In the genomic region with DNA sequence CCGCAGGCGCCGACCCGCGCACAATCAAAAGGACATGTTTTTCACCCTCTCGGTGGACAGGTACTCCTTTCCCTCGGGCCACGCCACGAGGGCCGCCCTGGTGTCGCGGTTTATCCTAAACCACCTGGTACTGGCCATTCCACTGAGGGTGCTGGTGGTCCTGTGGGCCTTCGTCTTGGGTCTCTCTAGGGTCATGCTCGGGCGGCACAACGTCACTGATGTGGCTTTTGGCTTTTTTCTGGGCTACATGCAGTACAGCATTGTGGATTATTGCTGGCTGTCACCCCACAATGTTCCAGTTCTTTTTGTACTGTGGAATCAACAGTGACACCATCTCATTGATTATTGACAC, we compare ENCODE assay signal across 8 mouse cellular contexts. TPM values are rescaled to one million over a fixed set of nuclear protein-coding genes. Genes with fewer than 3 reads are reported as not detected.
DNase-seq lines count a peak whose midpoint lies in the region; ATAC-seq lines count a peak whose summit lies in the region.

No protein-coding gene starts in this region.

- H3K36me3 ChIP-seq in kidney, embryonic 15.5 days = no peaks in the 10 kb centered on the region
- no peaks in the 10 kb centered on the region for H3K36me3 ChIP-seq in hindbrain, embryonic 14.5 days (replicated peaks; ENCODE audit: control insufficient read depth, insufficient read depth)
- no peaks in the 10 kb centered on the region for H3K36me3 ChIP-seq in midbrain, embryonic 14.5 days (ENCODE audit: control insufficient read depth, insufficient read depth, low read length)

- ATAC-seq in kidney, embryonic 15.5 days (replicated peaks; ENCODE audit: low FRiP score) = peak; percentile 52
- ATAC-seq in common myeloid progenitor, adult 5-6 weeks (replicated peaks; ENCODE audit: low read depth, poor library complexity, severe bottlenecking) = peak; percentile 26; the same call in 1 of the 2 replicates
- peak; percentile 44; the same call in 1 of the 2 replicates for ATAC-seq in hindbrain, embryonic 14.5 days (ENCODE audit: low FRiP score)
- ATAC-seq in midbrain, embryonic 14.5 days (ENCODE audit: low FRiP score, low TSS enrichment) = peak; percentile 56; the same call in 1 of the 2 replicates

- peak overlapping the region; percentile 75 for H3K9ac ChIP-seq in kidney, embryonic 15.5 days
- H3K9ac ChIP-seq in hindbrain, embryonic 14.5 days = peak overlapping the region; percentile 89
- H3K9ac ChIP-seq in midbrain, embryonic 14.5 days (replicated peaks; ENCODE audit: low read length) = peak overlapping the region; percentile 91

- no peaks in the 10 kb centered on the region for H3K9me3 ChIP-seq in kidney, embryonic 15.5 days (replicated peaks)
- no peaks in the 10 kb centered on the region for H3K9me3 ChIP-seq in hindbrain, embryonic 14.5 days (ENCODE audit: control insufficient read depth, low read length)
- H3K9me3 ChIP-seq in midbrain, embryonic 14.5 days (ENCODE audit: control insufficient read depth, low read length) = no peaks in the 10 kb centered on the region

- H3K4me2 ChIP-seq in kidney, embryonic 15.5 days = peak overlapping the region; percentile 85
- peak overlapping the region; percentile 72 for H3K4me2 ChIP-seq in hindbrain, embryonic 14.5 days (replicated peaks)
- H3K4me2 ChIP-seq in midbrain, embryonic 14.5 days (ENCODE audit: low read length) = peak overlapping the region; percentile 89

- no peak for DNase-seq in kidney, adult 9 months
- no peak for DNase-seq in hindbrain, embryonic 14.5 days (ENCODE audit: low spot score)
- DNase-seq in midbrain, embryonic 14.5 days = no peak
- DNase-seq in thymus, postnatal 4 days = no peak
- no peak for DNase-seq in cerebellum, adult 9-11 months
- DNase-seq in layer of hippocampus, adult 18-20 months (ENCODE audit: low spot score in 2 of 2) = no peak

- WGBS in kidney, embryonic 15.5 days = 6% methylated on average over 16 of the region's 16 CpGs
- 5% methylated on average over 16 of the region's 16 CpGs for WGBS in hindbrain, embryonic 14.5 days
- 4% methylated on average over 16 of the region's 16 CpGs for WGBS in midbrain, embryonic 14.5 days

- H3K4me3 ChIP-seq in kidney, embryonic 15.5 days (replicated peaks) = peak overlapping the region; percentile 89
- peak overlapping the region; percentile 60 for H3K4me3 ChIP-seq in hindbrain, embryonic 14.5 days (replicated peaks; ENCODE audit: low read length)
- H3K4me3 ChIP-seq in midbrain, embryonic 14.5 days (replicated peaks; ENCODE audit: low read depth, low read length) = peak overlapping the region; percentile 80

- H3K27me3 ChIP-seq in kidney, embryonic 15.5 days = peaks cover 10% of the 10 kb centered on the region; the same call in 1 of the 2 replicates
- H3K27me3 ChIP-seq in hindbrain, embryonic 14.5 days (ENCODE audit: control insufficient read depth, insufficient read depth, low read length) = no peaks in the 10 kb centered on the region
- no peaks in the 10 kb centered on the region for H3K27me3 ChIP-seq in midbrain, embryonic 14.5 days (ENCODE audit: control insufficient read depth, insufficient read depth, low read length)

- peaks cover 15% of the 10 kb centered on the region for H3K4me1 ChIP-seq in kidney, embryonic 15.5 days
- H3K4me1 ChIP-seq in hindbrain, embryonic 14.5 days (replicated peaks; ENCODE audit: control insufficient read depth, insufficient read depth, low read length) = peaks cover 26% of the 10 kb centered on the region
- peaks cover 16% of the 10 kb centered on the region for H3K4me1 ChIP-seq in midbrain, embryonic 14.5 days (ENCODE audit: control insufficient read depth, insufficient read depth, low read length)

- H3K27ac ChIP-seq in kidney, embryonic 15.5 days = peak overlapping the region; percentile 79; the same call in 1 of the 2 replicates
- H3K27ac ChIP-seq in hindbrain, embryonic 14.5 days = peak overlapping the region; percentile 85
- peak overlapping the region; percentile 82 for H3K27ac ChIP-seq in midbrain, embryonic 14.5 days (replicated peaks; ENCODE audit: low read depth, low read length)

RNA-seq across cellular contexts. Expression of a gene that starts 0.8 kb away (rescaled TPM):
- 9.0 and 9.9 TPM in 2 replicates for polyA plus RNA-seq in kidney, embryonic 15.5 days (2015; fragmentation: Nextera tagmentation; extraction: Ambion mirVana)
- 9.4 and 9.6 TPM in 2 replicates for total RNA-seq in common myeloid progenitor, adult 5-6 weeks (2017)
- 18.7 and 21.3 TPM in 2 replicates for polyA plus RNA-seq in hindbrain, embryonic 14.5 days (2014; fragmentation: Nextera tagmentation; extraction: Ambion mirVana)
- polyA plus RNA-seq in midbrain, embryonic 14.5 days (2014; fragmentation: Nextera tagmentation; extraction: Ambion mirVana) = 14.7 and 17.0 TPM in 2 replicates
- total RNA-seq in layer of hippocampus, adult 18-20 months (2021) = 10 to 100 TPM; 55.8 to 56.8 TPM

RNA-seq across cellular contexts. Expression of a gene that starts 3.1 kb away (rescaled TPM):
- polyA plus RNA-seq in kidney, embryonic 15.5 days (2015; fragmentation: Nextera tagmentation; extraction: Ambion mirVana) = 4.9 and 5.1 TPM in 2 replicates
- total RNA-seq in common myeloid progenitor, adult 5-6 weeks (2017) = not detected in 2 replicates
- polyA plus RNA-seq in hindbrain, embryonic 14.5 days (2014; fragmentation: Nextera tagmentation; extraction: Ambion mirVana) = 0.56 and 2.0 TPM in 2 replicates
- 0.85 and 0.96 TPM in 2 replicates for polyA plus RNA-seq in midbrain, embryonic 14.5 days (2014; fragmentation: Nextera tagmentation; extraction: Ambion mirVana)
- total RNA-seq in layer of hippocampus, adult 18-20 months (2021) = 1 to 10 TPM; 5.4 to 8.5 TPM

RNA-seq across cellular contexts. Expression of a gene that starts 25.6 kb away (rescaled TPM):
- 35.0 and 36.5 TPM in 2 replicates for polyA plus RNA-seq in kidney, embryonic 15.5 days (2015; fragmentation: Nextera tagmentation; extraction: Ambion mirVana)
- 42.2 and 45.2 TPM in 2 replicates for total RNA-seq in common myeloid progenitor, adult 5-6 weeks (2017)
- 56.6 and 58.3 TPM in 2 replicates for polyA plus RNA-seq in hindbrain, embryonic 14.5 days (2014; fragmentation: Nextera tagmentation; extraction: Ambion mirVana)
- 54.8 and 62.3 TPM in 2 replicates for polyA plus RNA-seq in midbrain, embryonic 14.5 days (2014; fragmentation: Nextera tagmentation; extraction: Ambion mirVana)
- total RNA-seq in layer of hippocampus, adult 18-20 months (2021) = 100 to 1,000 TPM; 105 to 118 TPM
